Mouse (Mus musculus) spleen, postnatal 36 days (tissue): Measurements from ENCODE around the gene Rffl.

Source experiments
- DNase-seq, 2 experiments: peaks; one replicate each; pipeline ENCODE4 v3.0.0; 2022; ENCODE audit warnings: low spot score in 2 of 2, mixed read lengths in 1 of 2

Gene Rffl

GRCm38 (mm10) chr11:82871031-82871446 lies at the start of gene Rffl:
TSS of gene Rffl (minus strand) at chr11:82871210.
- peak; percentile 89 to 93 for DNase-seq

GRCm38 (mm10) chr11:82920768-82921167 lies 49.8 kb upstream of the Rffl start:
- no peak for DNase-seq

DNA sequence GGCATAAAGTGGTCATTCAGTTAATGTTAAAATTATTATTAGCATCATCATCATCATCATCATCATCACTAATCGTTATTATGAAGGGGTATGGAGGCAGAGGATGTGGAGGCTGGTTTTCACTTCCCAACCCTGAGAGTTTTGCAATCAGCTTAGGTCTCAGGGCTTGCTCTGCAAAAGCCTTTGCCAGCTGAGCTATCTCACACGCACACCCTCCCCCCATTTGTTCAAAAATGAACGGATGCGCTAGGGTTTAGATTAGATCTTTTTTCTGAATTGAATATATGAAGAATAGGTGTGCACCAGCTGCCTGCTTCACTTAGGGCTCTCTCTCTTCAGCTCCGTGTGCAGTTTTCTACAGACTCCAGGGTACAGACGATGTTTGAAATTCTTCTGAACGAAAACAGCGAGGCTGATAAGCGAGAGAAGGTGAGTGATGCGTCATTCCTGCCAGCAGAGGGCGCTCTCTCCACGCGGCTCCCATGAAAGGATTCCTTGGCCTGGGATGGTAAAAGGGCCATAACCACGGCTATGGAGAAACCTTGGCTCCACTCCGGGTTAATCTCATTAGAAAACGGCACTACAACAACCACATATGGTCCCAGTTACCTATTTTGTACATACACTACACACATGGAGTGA lies 43.8 kb upstream of the Rffl start:
- DNase-seq, result peak; percentile 38 to 50

- DNase-seq, result no peak
Measured at GRCm38 (mm10) chr11:82910679-82911389, 39.8 kb upstream of the Rffl start.

DNA sequence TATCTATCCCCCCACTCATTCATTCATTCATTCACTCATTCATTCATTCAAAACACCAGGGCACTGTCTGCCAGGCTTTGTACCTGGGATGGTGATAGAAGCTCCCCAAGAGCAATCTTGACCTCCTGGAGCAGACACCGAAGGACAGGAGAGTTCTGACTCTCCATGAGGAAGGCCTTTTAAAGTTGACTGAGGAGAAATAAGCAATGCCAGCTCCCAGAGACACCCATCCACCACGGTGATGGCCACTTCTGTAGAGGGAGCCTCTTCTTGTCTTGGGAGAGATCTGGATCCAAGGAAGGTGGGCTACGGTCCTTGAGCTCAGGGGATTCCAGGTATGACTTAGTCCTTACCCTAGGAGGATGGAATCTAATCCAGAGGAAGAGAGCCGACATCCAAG lies 39.2 kb upstream of the Rffl start, which contains the start of gene Unc45b:
Gene Unc45b, plus strand, starts transcription at position 301 of the 400 bp plus-strand sequence.
- DNase-seq, result no peak

- no peak for DNase-seq
Measured at GRCm38 (mm10) chr11:82908608-82908989, 37.6 kb upstream of the Rffl start.

DNA sequence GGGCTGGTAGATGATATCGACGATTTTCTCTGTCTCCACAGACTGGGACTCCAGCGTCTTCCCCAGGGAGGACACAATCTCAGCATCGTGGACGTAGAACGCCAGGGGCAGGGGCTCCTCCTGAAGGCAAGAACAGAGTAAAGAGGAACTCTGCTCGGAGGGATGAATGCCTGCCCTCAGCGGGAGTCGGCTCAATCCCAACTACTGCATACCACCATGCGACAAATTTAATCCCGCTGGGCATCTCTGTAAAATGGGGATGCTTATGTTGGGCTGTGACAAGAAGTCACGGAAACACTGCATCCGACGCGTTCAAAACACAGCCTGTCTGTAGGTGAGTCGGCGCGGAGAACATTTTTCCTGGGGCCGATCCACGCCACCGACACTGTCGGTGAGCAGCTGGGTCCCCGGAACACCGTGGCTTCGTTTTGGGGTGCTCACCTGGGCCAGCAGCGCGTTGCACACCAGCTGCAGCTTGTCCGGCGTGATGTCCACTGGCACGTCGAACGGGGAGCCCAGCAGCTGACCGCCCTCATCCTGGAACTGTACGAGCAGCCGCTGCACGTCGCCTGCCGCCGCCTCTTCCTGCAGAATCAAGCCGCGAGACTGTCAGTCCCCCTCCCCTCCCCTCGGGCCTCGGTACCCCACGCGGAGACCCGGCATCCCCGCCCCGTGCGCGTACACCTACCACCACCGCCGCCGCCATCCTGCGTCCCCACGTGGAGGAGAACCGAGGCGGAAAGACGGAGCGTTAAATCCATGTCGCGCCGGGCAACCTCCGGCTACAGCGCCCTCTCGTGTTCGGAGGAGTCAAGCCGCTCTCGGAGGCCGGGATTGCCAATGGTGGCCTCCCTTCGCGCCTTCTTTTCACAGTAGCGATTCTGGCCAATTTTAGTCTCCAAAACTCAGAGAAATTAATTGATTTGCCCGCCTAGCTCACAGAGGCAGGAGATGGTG lies 36.9 kb upstream of the Rffl start, which contains the start of gene Nle1:
Gene Nle1, minus strand, starts transcription at position 761 of the 957 bp plus-strand sequence.
- DNase-seq, result peak; percentile 87 to 91

DNA sequence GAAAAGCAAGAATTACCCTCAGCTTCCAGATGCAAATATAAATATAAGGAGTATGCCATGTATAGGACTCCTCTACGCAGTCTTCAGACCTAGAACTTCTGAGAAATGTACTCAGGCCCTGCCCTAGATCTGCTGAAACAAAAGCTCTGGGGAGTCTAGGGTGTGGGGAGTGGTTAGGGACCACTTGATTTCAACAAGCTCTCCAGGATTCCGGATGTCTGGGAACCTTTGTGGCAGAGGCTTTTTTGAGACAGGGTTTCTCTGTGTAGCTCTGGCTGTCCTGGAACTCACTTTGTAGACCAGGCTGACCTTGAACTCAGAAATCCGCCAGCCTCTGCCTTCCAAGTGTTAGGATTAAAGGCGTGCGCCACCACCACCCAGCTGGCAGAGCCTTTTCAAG lies 34.8 kb upstream of the Rffl start:
- DNase-seq, result no peak

DNA sequence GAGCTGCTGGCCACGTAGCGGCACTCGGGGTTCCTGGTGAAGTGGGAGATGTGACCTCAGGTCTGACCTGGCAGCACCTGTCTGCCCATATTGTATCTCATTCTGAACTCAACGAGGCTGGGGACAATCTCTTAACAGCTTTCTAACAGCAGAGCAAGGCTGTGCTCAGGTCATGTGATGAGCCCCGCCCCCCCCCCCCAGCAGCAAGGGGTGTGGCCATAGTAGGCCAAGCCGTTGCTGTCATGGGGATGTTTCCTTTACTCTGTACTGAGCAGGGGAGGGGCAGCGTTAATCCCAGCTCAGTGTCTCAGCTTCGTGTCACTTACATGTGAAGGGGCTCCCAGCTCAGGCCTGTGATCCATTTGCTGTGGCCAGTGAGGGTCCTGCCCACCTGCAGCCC lies 33.9 kb upstream of the Rffl start:
- no peak for DNase-seq

DNA sequence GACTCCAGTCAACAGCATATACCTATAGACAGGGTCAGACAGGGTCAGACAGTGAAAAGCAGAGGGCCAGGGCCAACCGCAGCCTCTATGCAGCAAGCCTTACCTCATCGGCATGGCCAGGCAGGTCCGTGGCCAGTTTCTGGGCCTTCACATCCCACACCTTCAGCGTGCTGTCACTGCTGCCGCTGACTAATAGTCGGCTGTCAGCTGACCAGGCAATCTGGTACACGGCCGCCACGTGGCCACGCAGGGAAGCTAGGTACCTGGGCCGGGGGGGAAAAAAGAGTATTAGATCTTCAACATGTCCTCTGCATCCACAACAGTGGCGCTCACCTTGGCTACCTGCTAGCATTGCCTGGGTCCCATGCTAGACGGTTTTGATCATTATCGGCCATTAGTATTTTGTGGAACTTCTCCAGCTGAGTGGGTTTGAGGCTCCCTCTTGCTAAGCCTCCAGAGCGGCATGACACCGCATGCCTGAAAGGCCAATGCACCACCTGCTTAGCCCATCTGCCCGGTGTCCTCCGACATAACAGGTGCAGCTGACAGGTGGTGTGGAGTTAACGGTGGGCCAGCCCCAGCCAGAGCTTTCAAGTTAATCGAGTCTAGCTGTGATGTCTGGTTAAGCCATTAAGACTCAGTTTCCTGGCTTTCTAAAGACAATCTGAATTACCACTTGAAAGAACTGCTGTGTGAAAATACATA lies 30.7 kb upstream of the Rffl start:
- DNase-seq, result no peak

- no peak for DNase-seq
Measured at GRCm38 (mm10) chr11:82899720-82900119, 28.7 kb upstream of the Rffl start.

GRCm38 (mm10) chr11:82897478-82897877 lies 26.5 kb upstream of the Rffl start:
- no peak for DNase-seq

- DNase-seq, result no peak
Measured at GRCm38 (mm10) chr11:82891936-82892335, 20.9 kb upstream of the Rffl start, which contains the start of gene Fndc8. TSS of gene Fndc8 (plus strand) at chr11:82892124.

DNA sequence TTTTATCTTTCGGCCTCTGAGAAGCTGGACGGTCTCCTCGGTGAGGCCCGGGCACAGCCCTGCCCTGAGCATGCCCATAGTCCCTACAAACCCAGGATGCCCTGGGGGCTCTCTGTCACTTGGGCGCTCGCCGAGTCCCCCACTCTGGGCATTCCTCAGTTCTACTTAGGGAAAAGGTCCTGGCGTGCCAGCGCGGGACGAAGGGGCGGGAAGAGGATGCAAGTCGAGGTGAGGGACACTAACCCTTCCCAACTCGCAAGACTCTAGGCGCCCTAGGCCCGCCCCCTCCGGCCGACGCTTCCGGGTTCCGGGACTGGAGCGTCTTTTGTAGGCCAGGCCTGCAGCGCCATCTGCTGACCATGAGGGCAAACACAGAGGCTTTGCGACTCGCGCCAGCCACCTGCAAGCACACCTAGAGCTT lies 19.3 kb upstream of the Rffl start, which contains the start of gene Rad51d:
Gene Rad51d, minus strand, starts transcription at position 273 of the 421 bp plus-strand sequence.
- peak; percentile 92 to 95 for DNase-seq

GRCm38 (mm10) chr11:82889524-82890341 lies 18.7 kb upstream of the Rffl start:
- peak in 1 of 2 experiments; percentile 15 for DNase-seq

GRCm38 (mm10) chr11:82888491-82888946 lies 17.5 kb upstream of the Rffl start:
- no peak for DNase-seq

DNA sequence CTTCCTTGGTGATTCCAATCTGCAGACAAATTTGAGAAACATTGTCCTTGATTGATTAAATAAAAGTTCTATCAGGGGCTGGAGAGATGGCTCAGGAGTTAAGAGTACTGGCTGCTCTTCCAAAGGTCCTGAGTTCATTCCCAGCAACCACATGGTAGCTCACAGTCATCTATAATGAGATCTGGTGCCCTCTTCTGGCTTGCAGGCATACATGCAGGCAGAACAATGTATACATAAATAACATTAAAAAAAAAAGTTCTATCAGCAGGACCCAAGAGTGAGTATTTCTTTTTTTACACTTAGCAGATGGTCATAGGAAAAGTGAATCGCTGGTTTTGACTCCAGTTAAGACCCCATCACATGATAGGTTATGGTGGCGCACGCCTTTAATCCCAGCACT lies 15.5 kb upstream of the Rffl start:
- no peak for DNase-seq

DNA sequence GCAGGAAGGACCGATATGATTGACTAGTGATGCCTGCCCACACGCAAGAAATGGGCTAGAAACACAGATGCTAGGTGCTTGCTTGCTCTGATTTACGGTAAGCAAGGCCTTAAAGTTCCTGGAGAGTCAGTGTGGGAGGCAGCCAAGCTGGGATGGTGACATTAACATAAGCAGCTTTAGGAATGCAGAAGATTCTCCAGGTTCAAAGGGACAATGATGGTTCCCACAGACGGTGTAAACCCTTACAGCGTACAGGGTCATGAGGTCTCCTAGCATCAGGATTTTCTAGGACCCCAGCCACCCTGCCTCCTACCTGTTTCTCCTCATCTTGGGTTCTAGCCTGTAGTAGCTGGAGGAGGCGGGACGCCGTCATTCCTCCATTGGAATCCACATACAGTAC lies 12.2 kb upstream of the Rffl start:
- DNase-seq, result no peak

- no peak for DNase-seq
Measured at GRCm38 (mm10) chr11:82877726-82878344, 6.8 kb upstream of the Rffl start.

- DNase-seq, result no peak
Measured at GRCm38 (mm10) chr11:82875631-82876030, 4.6 kb upstream of the Rffl start.
